Mouse (Mus musculus) testis, adult 2 months (tissue): ENCODE results near the gene 9930111J21Rik1.

Source experiments
- CTCF ChIP-seq: fragments of 200-500 bp; IDR thresholded peaks from 2 replicates; pipeline ENCODE4 v1.5.1; 2012; ENCODE audit warnings: low read depth, mild to moderate bottlenecking, inconsistent platforms, low read length, moderate library complexity; ENCODE audit not compliant: control insufficient read depth, insufficient read depth, insufficient replicate concordance
- POLR2A ChIP-seq: fragments of 200-500 bp; IDR thresholded peaks from 2 replicates; pipeline ENCODE4 v1.6.1; 2012; ENCODE audit warnings: low read depth, mild to moderate bottlenecking, inconsistent platforms, low read length, moderate library complexity; ENCODE audit not compliant: control insufficient read depth

GRCm38 (mm10) chr11:48902021-48902420 lies 77.2 kb downstream of the 9930111J21Rik1 start, which contains the start of gene Gm5431:
- TF ChIP-seq CTCF (no peak), POLR2A (no peak)
